Mouse (Mus musculus) heart, postnatal 0 days (tissue): ENCODE measurements at regions not wholly inside any gene's neighbourhood (a gene's known extent, or its start where the extent isn't known, plus 50 kb on each side); places are given as distances from the start of the nearest gene placed in this dataset.

Experiments used
- CTCF ChIP-seq: IDR thresholded peaks from 2 replicates; pipeline ENCODE4 v1.5.1; 2016; ENCODE audit warnings: antibody characterized with exemption, control low read depth, low read depth
- EP300 ChIP-seq: IDR thresholded peaks from 2 replicates; pipeline ENCODE4 v1.6.1; 2016; ENCODE audit warnings: antibody characterized with exemption, low read depth

DNA sequence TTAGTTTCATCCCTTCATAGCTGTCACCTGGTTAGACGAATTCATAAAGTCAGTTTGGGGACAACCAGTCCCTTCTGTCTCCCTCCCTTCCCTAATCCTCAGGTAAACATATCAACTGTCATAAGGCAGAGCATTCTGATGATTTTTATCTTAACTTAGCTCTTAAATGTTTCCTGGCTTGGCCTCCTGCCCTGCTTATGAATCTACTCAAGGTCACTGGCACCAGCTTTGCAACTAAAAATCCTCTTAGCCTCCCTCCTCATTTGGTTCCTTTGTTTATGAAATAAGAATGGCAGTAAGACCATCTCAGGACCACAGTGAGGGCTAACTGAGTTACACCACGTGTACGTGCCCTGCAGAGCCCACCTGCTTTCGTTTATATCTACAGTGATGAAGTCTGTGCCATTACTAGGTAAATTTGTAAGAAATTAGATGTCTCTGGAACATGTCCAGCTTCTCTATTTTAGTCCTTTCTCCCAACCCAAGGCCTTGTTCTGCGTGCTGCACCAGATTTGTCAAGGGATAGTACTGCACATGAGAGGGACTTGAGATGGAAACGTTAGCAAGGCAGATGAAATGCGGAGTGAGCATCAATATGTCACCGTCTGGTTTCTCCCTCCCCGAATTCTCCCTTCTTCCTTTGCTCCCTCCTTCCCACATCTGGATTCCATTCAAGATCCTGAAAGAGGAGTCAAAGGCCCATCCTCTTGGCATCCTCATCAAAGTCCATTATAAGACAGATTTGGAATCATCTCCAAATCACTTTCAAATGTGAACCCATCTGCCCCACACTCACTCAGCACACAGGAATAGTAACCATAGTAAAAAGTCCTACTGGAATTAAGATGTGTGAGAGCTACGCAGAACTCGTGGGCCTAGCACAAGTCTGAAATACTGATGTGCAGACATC lies 457.4 kb downstream of the Efna5 start:
- TF ChIP-seq EP300, result no peak
- no peak for TF ChIP-seq CTCF
